18 mouse cellular contexts compared by ENCODE assay signal in the genomic region with DNA sequence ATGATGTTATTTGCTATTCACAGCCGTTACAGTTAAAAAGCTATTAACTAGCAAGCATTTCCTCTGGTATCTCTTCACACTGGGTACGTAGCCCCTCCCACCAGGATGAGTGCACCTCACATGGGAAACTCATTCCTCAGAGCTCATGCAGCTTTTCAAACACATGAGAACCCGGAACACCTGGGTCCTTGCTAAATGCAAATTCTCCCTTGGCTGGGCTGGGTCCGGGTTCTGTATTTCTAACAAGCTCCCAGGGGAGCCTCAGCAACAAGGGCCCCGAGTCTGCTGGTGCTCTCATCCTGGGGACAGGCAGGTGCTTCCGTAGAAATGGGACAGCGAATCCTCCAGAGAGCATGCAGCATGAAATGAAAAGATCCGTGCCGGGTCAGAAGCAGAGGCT.
DNase-seq lines count a peak whose midpoint lies in the region; ATAC-seq and TF ChIP-seq lines count a peak whose summit lies in the region.
"Had no signal": no experiment of that assay in that cellular context is flagged by ENCODE, and none has a peak within 500 bp of the region (broad histone marks: within the 10 kb centered on the region; RNA-seq: fewer than 3 reads in every experiment).

No protein-coding gene starts in this region.

- no peak overlapping the region for H3K9ac ChIP-seq in hindbrain, embryonic 16.5 days (ENCODE audit: low read depth, low read length)
- no peak overlapping the region for H3K9ac ChIP-seq in hindbrain, postnatal 0 days (replicated peaks; ENCODE audit: low read length)
- H3K9ac ChIP-seq in forebrain, embryonic 12.5 days: no peak overlapping the region
- H3K9ac ChIP-seq: embryonic facial prominence, embryonic 12.5 days; limb, embryonic 13.5 days; liver, embryonic 15.5 days; neural tube, embryonic 15.5 days had no signal

- WGBS in hindbrain, embryonic 16.5 days: 16% methylated on average over 9 of the region's 9 CpGs
- 26% methylated on average over 9 of the region's 9 CpGs for WGBS in hindbrain, postnatal 0 days
- 31% methylated on average over 9 of the region's 9 CpGs for WGBS in forebrain, embryonic 12.5 days

- TF ChIP-seq CTCF in hindbrain, postnatal 0 days (IDR thresholded peaks at IDR 0.05; ENCODE audit: low read depth): no peak

- no peaks in the 10 kb centered on the region; the same call in 1 of the 2 replicates for H3K27me3 ChIP-seq in hindbrain, embryonic 16.5 days (replicated peaks; ENCODE audit: control insufficient read depth, insufficient read depth, low read length)
- no peaks in the 10 kb centered on the region for H3K27me3 ChIP-seq in hindbrain, postnatal 0 days (ENCODE audit: insufficient read depth, low read length)
- peaks cover 74% of the 10 kb centered on the region for H3K27me3 ChIP-seq in forebrain, embryonic 12.5 days
- H3K27me3 ChIP-seq: embryonic facial prominence, embryonic 12.5 days; limb, embryonic 13.5 days; liver, embryonic 15.5 days had no signal

- peaks cover 3% of the 10 kb centered on the region for H3K4me1 ChIP-seq in hindbrain, embryonic 16.5 days (ENCODE audit: control insufficient read depth, insufficient read depth, low read depth, low read length)
- H3K4me1 ChIP-seq in hindbrain, postnatal 0 days (ENCODE audit: insufficient read depth, low read length): no peaks in the 10 kb centered on the region
- peaks cover 15% of the 10 kb centered on the region for H3K4me1 ChIP-seq in forebrain, embryonic 12.5 days
- H3K4me1 ChIP-seq: embryonic facial prominence, embryonic 12.5 days; limb, embryonic 13.5 days; liver, embryonic 15.5 days had no signal

- no peak for DNase-seq in hindbrain, postnatal 0 days (ENCODE audit: low spot score)
- DNase-seq in thymus, postnatal 4 days: peak; percentile 17
- DNase-seq in thymus, postnatal 10 days (ENCODE audit: low spot score in 2 of 2): no peak
- DNase-seq in layer of hippocampus, postnatal 25 days (ENCODE audit: extremely low spot score in 1 of 2, low spot score in 1 of 2): no peak
- DNase-seq: gastrocnemius, postnatal 10 days; heart, adult 2 months; kidney, adult 9 months; kidney, postnatal 4 days; lung, postnatal 14 days; retina, postnatal 1 day had no signal

- no peaks in the 10 kb centered on the region for H3K9me3 ChIP-seq in hindbrain, embryonic 16.5 days (ENCODE audit: control insufficient read depth, low read length)
- H3K9me3 ChIP-seq in hindbrain, postnatal 0 days (ENCODE audit: low read length): no peaks in the 10 kb centered on the region
- no peaks in the 10 kb centered on the region for H3K9me3 ChIP-seq in forebrain, embryonic 12.5 days
- H3K9me3 ChIP-seq: embryonic facial prominence, embryonic 12.5 days; hindbrain, embryonic 10.5 days; limb, embryonic 13.5 days; liver, embryonic 15.5 days; neural tube, embryonic 15.5 days had no signal

- no peak for ATAC-seq in hindbrain, embryonic 16.5 days
- no peak for ATAC-seq in hindbrain, postnatal 0 days
- 0 out of 2 replicates have a peak, but pooled peaks have one; percentile 33 for ATAC-seq in neutrophil, adult 5-6 weeks (ENCODE audit: extremely low read depth, insufficient number of reproducible peaks, low FRiP score, poor library complexity, severe bottlenecking)
- ATAC-seq in forebrain, embryonic 12.5 days (ENCODE audit: low FRiP score): no peak

- no peak overlapping the region for H3K27ac ChIP-seq in hindbrain, embryonic 16.5 days (ENCODE audit: low read depth, low read length)
- H3K27ac ChIP-seq in hindbrain, postnatal 0 days: no peak overlapping the region
- H3K27ac ChIP-seq in forebrain, embryonic 12.5 days: no peak overlapping the region
- H3K27ac ChIP-seq: embryonic facial prominence, embryonic 12.5 days; heart, adult 2 months; hindbrain, embryonic 10.5 days; limb, embryonic 13.5 days; liver, embryonic 15.5 days; neural tube, embryonic 15.5 days had no signal

- H3K4me2 ChIP-seq in hindbrain, embryonic 16.5 days (ENCODE audit: low read length): 0 out of 2 replicates have a peak overlapping the region, but pooled peaks have one; percentile 5
- no peak overlapping the region for H3K4me2 ChIP-seq in hindbrain, postnatal 0 days (ENCODE audit: low read depth, low read length)
- H3K4me2 ChIP-seq in forebrain, embryonic 12.5 days: no peak overlapping the region
- H3K4me2 ChIP-seq: embryonic facial prominence, embryonic 12.5 days; limb, embryonic 13.5 days; liver, embryonic 15.5 days; neural tube, embryonic 15.5 days had no signal

- no peak overlapping the region for H3K4me3 ChIP-seq in hindbrain, embryonic 16.5 days (ENCODE audit: low read length)
- no peak overlapping the region for H3K4me3 ChIP-seq in hindbrain, postnatal 0 days (ENCODE audit: low read length)
- H3K4me3 ChIP-seq in forebrain, embryonic 12.5 days (replicated peaks): no peak overlapping the region
- H3K4me3 ChIP-seq: embryonic facial prominence, embryonic 12.5 days; heart, adult 2 months; hindbrain, embryonic 10.5 days; limb, embryonic 13.5 days; liver, embryonic 15.5 days; neural tube, embryonic 15.5 days had no signal

- no peaks in the 10 kb centered on the region for H3K36me3 ChIP-seq in hindbrain, embryonic 16.5 days (ENCODE audit: control insufficient read depth, insufficient read depth, low read length)
- H3K36me3 ChIP-seq in hindbrain, postnatal 0 days (ENCODE audit: insufficient read depth, low read length): no peaks in the 10 kb centered on the region
- no peaks in the 10 kb centered on the region for H3K36me3 ChIP-seq in forebrain, embryonic 12.5 days (replicated peaks)
- H3K36me3 ChIP-seq: embryonic facial prominence, embryonic 12.5 days; hindbrain, embryonic 10.5 days; limb, embryonic 13.5 days; liver, embryonic 15.5 days; neural tube, embryonic 15.5 days had no signal
